Mouse (Mus musculus) lung, embryonic 16.5 days (tissue): Measurements from ENCODE around the gene A930018P22Rik. TPM values are rescaled to one million over a fixed set of nuclear protein-coding genes. Genes with fewer than 3 reads are reported as not detected.

Experiments
- ATAC-seq: fragments of 200-750 bp; cut with Nextera tagmentation; 2 replicates; pipeline ENCODE4 v1.8.0; 2017; ENCODE audit warnings: low read depth, mild to moderate bottlenecking, moderate library complexity
- H3K27ac ChIP-seq: fragments of 300-500 bp; sonication (generic); 2 replicates; pipeline ENCODE4 v1.5.1; 2014; ENCODE audit warnings: mild to moderate bottlenecking, control low read depth, low read length
- H3K27me3 ChIP-seq: fragments of 300-500 bp; sonication (generic); 2 replicates; pipeline ENCODE4 v1.6.1; 2014; ENCODE audit warnings: low read depth, low read length, mixed read lengths; ENCODE audit not compliant: control insufficient read depth, insufficient read depth
- H3K36me3 ChIP-seq: fragments of 300-500 bp; sonication (generic); 2 replicates; pipeline ENCODE4 v1.6.1; 2014; ENCODE audit warnings: low read length; ENCODE audit not compliant: control insufficient read depth, insufficient read depth
- H3K4me1 ChIP-seq: fragments of 300-500 bp; sonication (generic); replicated peaks from 2 replicates; pipeline ENCODE4 v1.6.1; 2014; ENCODE audit warnings: low read length, mixed read lengths; ENCODE audit not compliant: control insufficient read depth, insufficient read depth
- H3K4me2 ChIP-seq: fragments of 300-500 bp; sonication (generic); 2 replicates; pipeline ENCODE4 v1.6.1; 2014; ENCODE audit warnings: low read depth, low read length, control low read depth
- H3K4me3 ChIP-seq: fragments of 300-500 bp; sonication (generic); 2 replicates; pipeline ENCODE4 v1.5.1; 2014; ENCODE audit warnings: mild to moderate bottlenecking, low read length, control low read depth
- H3K9ac ChIP-seq: fragments of 300-500 bp; sonication (generic); 2 replicates; pipeline ENCODE4 v1.6.1; 2014; ENCODE audit warnings: low read length, control low read depth
- H3K9me3 ChIP-seq: fragments of 300-500 bp; sonication (generic); 2 replicates; pipeline ENCODE4 v1.6.1; 2016; ENCODE audit warnings: low read length; ENCODE audit not compliant: control insufficient read depth
- WGBS: fragments of 180-500 bp; shearing (Covaris S2); extraction: QIAGEN DNeasy Blood & Tissue Kit; methylation state at CpG from one replicate; pipeline ENCODE4 v1.1.7; 2014; 5-methylcytosine and 5-hydroxymethylcytosine counted together
- polyA plus RNA-seq: library from polyadenylated mRNA; unstranded; fragments of >200 nt; fragmentation: Nextera tagmentation; extraction: Ambion mirVana; gene quantifications from 2 replicates; pipeline ENCODE4 v1.2.1, GENCODE M21; 2015

Gene A930018P22Rik
- polyA plus RNA-seq, 1 experiment from 2014 or later: not detected

GRCm38 (mm10) chr2:104165631-104166030, 43.1 kb downstream of the A930018P22Rik start:
- Histone ChIP-seq H3K4me2 (no peak overlapping the region), H3K9ac (no peak overlapping the region), H3K9me3 (no peaks in the 10 kb centered on the region), H3K36me3 (no peaks in the 10 kb centered on the region), H3K4me1 (no peaks in the 10 kb centered on the region), H3K27ac (no peak overlapping the region), H3K27me3 (no peaks in the 10 kb centered on the region), H3K4me3 (no peak overlapping the region)
- WGBS: 66% methylated on average over 2 of the region's 2 CpGs
- no peak for ATAC-seq

GRCm38 (mm10) chr2:104167765-104168164, 45.2 kb downstream of the A930018P22Rik start:
- no peaks in the 10 kb centered on the region for H3K27me3 ChIP-seq
- ATAC-seq: no peak
- H3K4me1 ChIP-seq: no peaks in the 10 kb centered on the region
- no peak overlapping the region for H3K4me3 ChIP-seq
- no peak overlapping the region for H3K9ac ChIP-seq
- H3K4me2 ChIP-seq: no peak overlapping the region
- H3K9me3 ChIP-seq: no peaks in the 10 kb centered on the region
- no peaks in the 10 kb centered on the region for H3K36me3 ChIP-seq
- H3K27ac ChIP-seq: no peak overlapping the region
- WGBS: 95% methylated on average over 23 of the region's 23 CpGs

GRCm38 (mm10) chr2:104168186-104168896, 45.8 kb downstream of the A930018P22Rik start:
- 90% methylated on average over 17 of the region's 17 CpGs for WGBS

GRCm38 (mm10) chr2:104172695-104173348, 50.3 kb downstream of the A930018P22Rik start:
- H3K9me3 ChIP-seq: no peaks in the 10 kb centered on the region
- H3K36me3 ChIP-seq: no peaks in the 10 kb centered on the region
- H3K4me2 ChIP-seq: no peak overlapping the region
- peaks cover 17% of the 10 kb centered on the region for H3K4me1 ChIP-seq
- WGBS: 46% methylated on average over 11 of the region's 11 CpGs
- H3K4me3 ChIP-seq: no peak overlapping the region
- no peak overlapping the region for H3K9ac ChIP-seq
- no peak for ATAC-seq
- H3K27ac ChIP-seq: no peak overlapping the region
- H3K27me3 ChIP-seq: no peaks in the 10 kb centered on the region

More at GRCm38 (mm10) chr2:104168186-104168896, 45.8 kb downstream of the A930018P22Rik start:
- H3K36me3 ChIP-seq: no peaks in the 10 kb centered on the region
- no peak for ATAC-seq
- H3K27me3 ChIP-seq: no peaks in the 10 kb centered on the region
- H3K9me3 ChIP-seq: no peaks in the 10 kb centered on the region
- H3K9ac ChIP-seq: no peak overlapping the region
- H3K27ac ChIP-seq: no peak overlapping the region
- no peak overlapping the region for H3K4me2 ChIP-seq
- H3K4me3 ChIP-seq: no peak overlapping the region
- no peaks in the 10 kb centered on the region for H3K4me1 ChIP-seq

GRCm38 (mm10) chr2:104173431-104173830, 50.9 kb downstream of the A930018P22Rik start:
- ATAC-seq: no peak
- no peak overlapping the region for H3K9ac ChIP-seq
- no peaks in the 10 kb centered on the region for H3K36me3 ChIP-seq
- no peaks in the 10 kb centered on the region for H3K9me3 ChIP-seq
- no peak overlapping the region for H3K4me2 ChIP-seq
- 78% methylated on average over 3 of the region's 3 CpGs for WGBS
- H3K27ac ChIP-seq: no peak overlapping the region
- H3K27me3 ChIP-seq: no peaks in the 10 kb centered on the region
- no peak overlapping the region for H3K4me3 ChIP-seq
- peaks cover 17% of the 10 kb centered on the region for H3K4me1 ChIP-seq

Other genes starting within 250 kb of the A930018P22Rik start
- 27.1 and 31.6 TPM in 2 replicates for gene Lmo2, start 164.8 kb upstream of the A930018P22Rik start, polyA plus RNA-seq
- 63.5 and 63.6 TPM in 2 replicates for gene Fbxo3, start 95.0 kb upstream of the A930018P22Rik start, polyA plus RNA-seq
- 1.9 and 2.9 TPM in 2 replicates for gene 4931422A03Rik, start 94.4 kb upstream of the A930018P22Rik start, polyA plus RNA-seq
- not detected in 2 replicates for gene Gm10912, start 56.9 kb upstream of the A930018P22Rik start, polyA plus RNA-seq
- gene Gm10799, start 54.2 kb upstream of the A930018P22Rik start, polyA plus RNA-seq: not detected in 2 replicates
- gene Cd59b, start 52.9 kb upstream of the A930018P22Rik start, polyA plus RNA-seq: 6.7 and 9.7 TPM in 2 replicates
- gene Cd59a, start 27.0 kb upstream of the A930018P22Rik start, polyA plus RNA-seq: 27.8 and 28.3 TPM in 2 replicates